Mouse (Mus musculus) heart, adult 8-10 months (tissue): ENCODE results near the gene Cps1. TPM values are rescaled to one million over a fixed set of nuclear protein-coding genes. Genes with fewer than 3 reads are reported as not detected.

Source experiments
- DNase-seq: peaks from one replicate; pipeline ENCODE4 v3.0.0; 2022; ENCODE audit warnings: low spot score
- total RNA-seq, 4 experiments: library from RNA; stranded (reverse); gene quantifications; 2 replicates each; pipeline ENCODE4 v1.2.4; 2022

Gene Cps1
- total RNA-seq, 4 experiments from 2014 or later = 0.11 TPM; not detected in 3

- DNase-seq = no peak
These were observed 112.8 kb downstream of the Cps1 start for GRCm38 (mm10) chr1:67235468-67236217.

GRCm38 (mm10) chr1:67238446-67238845 is 115.6 kb downstream of the Cps1 start:
- no peak for DNase-seq

- DNase-seq = no peak
These were observed 116.1 kb downstream of the Cps1 start for GRCm38 (mm10) chr1:67238941-67239340.

- no peak for DNase-seq
These were observed 142.4 kb downstream of the Cps1 start for GRCm38 (mm10) chr1:67265222-67265621.

GRCm38 (mm10) chr1:67267972-67268371 is 145.1 kb downstream of the Cps1 start:
- no peak for DNase-seq

- no peak for DNase-seq
These were observed 145.6 kb downstream of the Cps1 start for GRCm38 (mm10) chr1:67268450-67268849.

- DNase-seq = no peak
These were observed 153.4 kb downstream of the Cps1 start for GRCm38 (mm10) chr1:67276270-67276669.

Other genes starting within 250 kb of the Cps1 start
- gene Myl1, start 177.6 kb upstream of the Cps1 start, total RNA-seq = 10 to 100 TPM; 29.3 to 41.7 (median 34.9) TPM
- 10 to 100 TPM; 34.5 to 38.8 (median 38.0) TPM for gene Lancl1, start 84.2 kb upstream of the Cps1 start, total RNA-seq